8 mouse cellular contexts compared by ENCODE assay signal in the genomic region with DNA sequence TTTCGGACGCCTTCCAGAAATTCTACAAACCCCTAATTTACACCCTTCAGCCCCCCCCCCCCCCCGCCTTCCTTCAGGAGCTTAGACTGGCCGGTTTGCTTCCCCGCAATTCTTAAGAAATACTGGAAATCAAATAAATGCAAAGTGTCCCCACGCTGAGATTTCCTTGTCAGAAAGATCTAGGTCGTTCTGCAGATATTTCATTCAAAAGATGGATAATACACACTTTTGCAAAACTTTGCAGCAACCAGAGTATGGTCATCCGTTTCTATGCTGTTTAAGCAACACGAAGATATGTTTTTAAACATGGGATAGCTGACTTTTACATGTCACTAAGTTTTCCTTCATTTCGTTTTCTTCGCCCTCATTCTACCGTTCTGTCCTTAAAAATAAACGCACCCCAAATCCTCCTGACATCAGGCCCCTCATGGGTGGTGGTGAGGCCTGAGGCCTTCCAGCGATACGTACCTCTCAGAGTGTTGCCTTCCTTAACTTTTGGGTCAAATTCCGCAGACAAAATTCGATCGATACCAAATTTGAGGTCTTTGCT. TPM values are rescaled to one million over a fixed set of nuclear protein-coding genes. Genes with fewer than 3 reads are reported as not detected.
DNase-seq lines count a peak whose midpoint lies in the region; ATAC-seq lines count a peak whose summit lies in the region.

No protein-coding gene starts in this region.

- H3K9ac ChIP-seq in limb, embryonic 13.5 days = peak overlapping the region; percentile 83
- peak overlapping the region; percentile 58; the same call in 1 of the 2 replicates for H3K9ac ChIP-seq in stomach, embryonic 14.5 days (replicated peaks; ENCODE audit: low read depth, low read length)

- H3K27me3 ChIP-seq in limb, embryonic 13.5 days = peaks cover 89% of the 10 kb centered on the region
- peaks cover 57% of the 10 kb centered on the region for H3K27me3 ChIP-seq in stomach, embryonic 14.5 days (ENCODE audit: control insufficient read depth, insufficient read depth, low read length)

- peaks cover 63% of the 10 kb centered on the region for H3K4me1 ChIP-seq in limb, embryonic 13.5 days
- peaks cover 10% of the 10 kb centered on the region for H3K4me1 ChIP-seq in stomach, embryonic 14.5 days (ENCODE audit: control insufficient read depth, insufficient read depth, low read length)

- H3K4me2 ChIP-seq in limb, embryonic 13.5 days (replicated peaks) = peak overlapping the region; percentile 85
- H3K4me2 ChIP-seq in stomach, embryonic 14.5 days (replicated peaks; ENCODE audit: low read depth, low read length) = peak overlapping the region; percentile 88

- H3K9me3 ChIP-seq in limb, embryonic 13.5 days = no peaks in the 10 kb centered on the region
- no peaks in the 10 kb centered on the region for H3K9me3 ChIP-seq in stomach, embryonic 14.5 days (ENCODE audit: control insufficient read depth, low read depth, low read length)

- peak; percentile 33 for DNase-seq in embryo, embryonic 9.5 days (ENCODE audit: extremely low spot score)
- DNase-seq in embryo, embryonic 11 days = no peak
- peak; percentile 30 for DNase-seq in retina, embryonic 14.5 days (ENCODE audit: low spot score)
- no peak for DNase-seq in retina, postnatal 1 day
- DNase-seq in B cell, adult 2 months = no peak
- DNase-seq in adrenal gland, postnatal 4 days (ENCODE audit: low spot score in 2 of 2) = no peak

- H3K36me3 ChIP-seq in limb, embryonic 13.5 days = no peaks in the 10 kb centered on the region
- no peaks in the 10 kb centered on the region for H3K36me3 ChIP-seq in stomach, embryonic 14.5 days (ENCODE audit: control insufficient read depth, insufficient read depth, low read length)

- peak overlapping the region; percentile 59 for H3K4me3 ChIP-seq in limb, embryonic 13.5 days
- H3K4me3 ChIP-seq in stomach, embryonic 14.5 days (ENCODE audit: low read depth, low read length) = peak overlapping the region; percentile 57

- H3K27ac ChIP-seq in limb, embryonic 13.5 days = peak overlapping the region; percentile 88; the same call in 1 of the 2 replicates
- H3K27ac ChIP-seq in stomach, embryonic 14.5 days (ENCODE audit: low read length) = peak overlapping the region; percentile 86

- WGBS in limb, embryonic 13.5 days = 4% methylated on average over 18 of the region's 18 CpGs
- WGBS in stomach, embryonic 14.5 days = 4% methylated on average over 18 of the region's 18 CpGs

- no peak for ATAC-seq in limb, embryonic 13.5 days (ENCODE audit: low FRiP score, low read depth)
- ATAC-seq in stomach, embryonic 14.5 days (ENCODE audit: insufficient number of reproducible peaks, insufficient read depth, low FRiP score, low read depth) = no peak

RNA-seq across cellular contexts. Expression of gene Hlx, which starts 1.3 kb away (rescaled TPM):
- polyA plus RNA-seq in limb, embryonic 13.5 days (2015; fragmentation: Nextera tagmentation; extraction: Ambion mirVana) = 26.2 and 30.3 TPM in 2 replicates
- polyA plus RNA-seq in stomach, embryonic 14.5 days (2014; fragmentation: Nextera tagmentation; extraction: Ambion mirVana) = 10.8 and 12.7 TPM in 2 replicates
- total RNA-seq in adrenal gland, postnatal 4 days (2021) = 10 to 100 TPM; 26.6 to 27.3 TPM

Comparison
In these comparisons a context has a peak if more than half of its experiments do, and no peak if none do; other contexts are left out.
1. DNase-seq: peak in embryo, embryonic 9.5 days (single experiment) and retina, embryonic 14.5 days (single experiment); none in embryo, embryonic 11 days (single experiment), retina, postnatal 1 day (single experiment), B cell, adult 2 months (0 of 2) and adrenal gland, postnatal 4 days (0 of 2).